Mouse (Mus musculus) liver, embryonic 14.5 days (tissue): ENCODE measurements around the gene Arhgap17. TPM values are rescaled to one million over a fixed set of nuclear protein-coding genes. Genes with fewer than 3 reads are reported as not detected.

Experiments
- ATAC-seq: fragments of 200-750 bp; cut with Nextera tagmentation; 2 replicates; pipeline ENCODE4 v1.8.0; 2017; ENCODE audit warnings: moderate number of reproducible peaks, mild to moderate bottlenecking, moderate library complexity; ENCODE audit not compliant: insufficient read depth
- DNase-seq, 3 experiments: peaks; one replicate each; pipeline ENCODE4 v3.0.0-alpha.2; 2012 to 2013; ENCODE audit warnings: low read depth in 3 of 3, low spot score in 3 of 3
- H3K27ac ChIP-seq: fragments of 300-500 bp; sonication (generic); 2 replicates; pipeline ENCODE4 v1.5.1; 2014; ENCODE audit warnings: moderate library complexity, mild to moderate bottlenecking, control low read depth, inconsistent platforms
- H3K27me3 ChIP-seq: fragments of 300-500 bp; sonication (generic); 2 replicates; pipeline ENCODE4 v1.6.1; 2014; ENCODE audit warnings: mild to moderate bottlenecking, low read length, moderate library complexity; ENCODE audit not compliant: control insufficient read depth, insufficient read depth
- H3K36me3 ChIP-seq: fragments of 300-500 bp; sonication (generic); replicated peaks from 2 replicates; pipeline ENCODE4 v1.6.1; 2014; ENCODE audit warnings: low read depth; ENCODE audit not compliant: control insufficient read depth, insufficient read depth
- H3K4me1 ChIP-seq, 2 experiments: fragments of 200-500 bp in 1 of 2; fragments of 300-500 bp in 1 of 2; sonication (generic) in 1 of 2; replicated peaks; 2 replicates each; pipeline ENCODE4 v1.6.1; 2012 to 2014; ENCODE audit warnings: antibody characterized with exemption in 1 of 2, inconsistent platforms in 1 of 2, low read length in 1 of 2; ENCODE audit not compliant: control insufficient read depth in 2 of 2, insufficient read depth in 2 of 2
- H3K4me2 ChIP-seq: fragments of 300-500 bp; sonication (generic); 2 replicates; pipeline ENCODE4 v1.6.1; 2014; ENCODE audit warnings: low read depth, mild to moderate bottlenecking, control low read depth, moderate library complexity
- H3K4me3 ChIP-seq, 2 experiments: fragments of 200-500 bp in 1 of 2; fragments of 300-500 bp in 1 of 2; sonication (generic) in 1 of 2; 2 replicates each; pipeline ENCODE4 v1.5.1; 2012 to 2014; ENCODE audit warnings: low read depth in 2 of 2, low read length in 2 of 2, mild to moderate bottlenecking in 2 of 2, control low read depth in 1 of 2, inconsistent platforms in 1 of 2, moderate library complexity in 1 of 2; ENCODE audit not compliant: insufficient read depth in 1 of 2
- H3K9ac ChIP-seq: fragments of 300-500 bp; sonication (generic); replicated peaks from 2 replicates; pipeline ENCODE4 v1.6.1; 2014; ENCODE audit warnings: mild to moderate bottlenecking, control low read depth, moderate library complexity
- H3K9me3 ChIP-seq: fragments of 300-500 bp; sonication (generic); 2 replicates; pipeline ENCODE4 v1.6.1; 2016; ENCODE audit warnings: low read length, mixed read lengths; ENCODE audit not compliant: control insufficient read depth
- CTCF ChIP-seq: IDR thresholded peaks from 2 replicates; pipeline ENCODE4 v1.5.1; 2016; ENCODE audit warnings: antibody characterized with exemption, low read depth, control low read depth
- EP300 ChIP-seq: IDR thresholded peaks from 2 replicates; pipeline ENCODE4 v1.6.1; 2016; ENCODE audit warnings: antibody characterized with exemption, low read depth
- WGBS: fragments of 180-500 bp; shearing (Covaris S2); extraction: QIAGEN DNeasy Blood & Tissue Kit; methylation state at CpG from one replicate; pipeline ENCODE4 v1.1.7; 2014; ENCODE audit not compliant: insufficient replicate concordance; 5-methylcytosine and 5-hydroxymethylcytosine counted together
- polyA plus RNA-seq, 2 experiments: library from polyadenylated mRNA; depleted of rRNA in 1 of 2; stranded (reverse) in 1 of 2; unstranded in 1 of 2; fragments of >200 nt; fragmentation: Nextera tagmentation in 1 of 2; extraction: Ambion mirVana in 1 of 2; gene quantifications; 2 replicates each; pipeline versions ENCODE4 v1.2.1 to v1.2.3; 2012 to 2014

The Arhgap17 gene
- polyA plus RNA-seq, 2 experiments, result 10.2 to 10.9 TPM

DNA sequence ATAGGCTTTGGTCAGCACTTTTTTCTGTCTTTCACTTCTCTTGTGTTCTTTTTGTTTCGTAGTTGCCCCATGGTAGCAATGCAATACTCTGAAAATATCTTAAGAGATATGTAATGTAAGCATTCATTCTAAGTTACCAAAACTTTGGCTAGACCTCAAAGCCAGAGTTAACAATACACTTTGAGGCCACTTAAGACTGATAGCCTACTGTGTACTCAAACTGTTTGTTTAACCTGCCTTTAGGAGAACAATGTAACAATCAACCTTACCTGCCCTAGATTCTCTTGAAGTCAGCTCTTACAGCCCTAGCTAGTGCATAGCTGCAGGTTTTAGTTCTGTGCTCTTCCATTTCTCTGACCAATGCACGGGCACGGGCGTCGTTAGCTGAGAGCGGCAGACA, 24.6 kb upstream of the Arhgap17 start:
- DNase-seq (no peak), ATAC-seq (no peak)
- Histone ChIP-seq H3K4me1 (0 out of 4 replicates have a peak, but pooled peaks cover 0 to 2% of the 10 kb centered on the region in 2 experiments), H3K27me3 (no peaks in the 10 kb centered on the region), H3K4me2 (no peak overlapping the region), H3K4me3 (no peak overlapping the region), H3K9ac (no peak overlapping the region), H3K36me3 (no peaks in the 10 kb centered on the region; the same call in none of the 2 replicates), H3K27ac (no peak overlapping the region), H3K9me3 (no peaks in the 10 kb centered on the region)
- WGBS, result 78% methylated on average over 6 of the region's 6 CpGs
- TF ChIP-seq CTCF (no peak), EP300 (no peak)

DNA sequence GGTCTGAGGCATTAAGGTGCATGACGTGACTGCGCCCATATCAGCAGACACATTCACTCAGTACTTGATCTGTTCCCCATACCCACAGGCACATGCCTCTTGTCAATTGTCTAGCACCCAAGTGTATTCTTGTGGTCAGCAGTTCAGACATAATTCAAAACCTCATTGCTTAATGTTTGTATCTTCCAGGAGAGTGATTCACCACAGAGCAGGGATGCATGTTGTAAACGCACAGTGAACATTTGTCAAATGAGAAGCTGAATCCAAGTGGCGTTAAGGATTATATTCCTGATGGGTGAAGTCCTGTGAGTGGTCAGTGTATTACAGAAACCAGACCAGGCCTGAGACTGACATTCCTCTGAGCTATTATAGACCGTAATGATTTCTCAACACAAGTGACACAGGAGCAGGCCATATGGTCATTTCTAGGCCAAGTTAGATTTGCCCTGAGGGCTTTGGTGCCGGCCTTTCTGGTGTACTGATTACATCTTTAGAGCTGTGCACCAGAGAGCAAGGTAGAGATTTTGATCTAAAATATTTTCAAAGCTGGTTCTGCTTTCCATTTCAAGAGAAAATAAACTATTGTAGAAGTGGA, 20.1 kb upstream of the Arhgap17 start:
- 77% methylated on average over 6 of the region's 6 CpGs for WGBS
- peaks cover 2% of the 10 kb centered on the region for H3K36me3 ChIP-seq
- H3K9ac ChIP-seq, result no peak overlapping the region
- H3K4me2 ChIP-seq, result no peak overlapping the region
- no peaks in the 10 kb centered on the region for H3K27me3 ChIP-seq
- no peaks in the 10 kb centered on the region for H3K9me3 ChIP-seq
- no peak overlapping the region for H3K27ac ChIP-seq
- no peak overlapping the region for H3K4me3 ChIP-seq
- DNase-seq (no peak), ATAC-seq (no peak)
- no peak for TF ChIP-seq EP300
- no peak for TF ChIP-seq CTCF
- 0 out of 4 replicates have a peak, but pooled peaks cover 0 to 2% of the 10 kb centered on the region in 2 experiments for H3K4me1 ChIP-seq

DNA sequence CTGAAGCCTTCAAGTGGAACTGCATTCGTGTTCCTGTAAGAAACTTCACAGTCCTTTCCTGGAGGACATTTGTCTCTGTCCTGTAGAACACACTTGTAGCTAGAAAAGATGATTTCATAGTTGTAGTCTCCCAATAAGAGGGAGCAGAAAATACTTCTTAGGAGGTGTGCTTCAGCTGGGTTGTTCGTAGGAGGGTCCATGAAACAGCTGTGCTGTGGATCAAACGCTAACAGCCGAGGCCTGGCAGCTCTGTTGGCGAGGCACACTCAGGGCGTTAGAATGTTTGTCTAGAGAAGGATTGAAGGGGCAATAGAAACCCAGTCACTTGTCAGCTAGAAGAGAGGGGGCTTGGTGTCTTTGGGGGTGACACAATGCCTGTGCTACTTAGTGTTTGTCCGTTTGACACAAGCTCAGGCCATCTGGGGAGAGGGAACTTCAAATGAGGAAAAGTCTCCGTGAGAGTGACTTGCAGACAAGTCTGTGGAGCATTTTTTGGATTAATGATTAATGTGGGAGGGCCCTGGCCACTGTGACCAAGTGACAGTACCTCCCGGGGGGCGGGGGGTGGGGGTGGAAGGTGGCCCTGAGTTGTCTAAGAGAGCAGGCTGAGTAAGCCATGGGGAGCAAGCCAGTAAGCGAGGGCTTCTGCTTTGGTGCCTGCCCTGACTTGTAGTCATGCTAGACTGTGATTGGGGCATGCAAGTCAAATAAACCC, 16.1 kb upstream of the Arhgap17 start:
- 63% methylated on average over 11 of the region's 11 CpGs for whole genome bisulfite sequencing
- Histone ChIP-seq H3K27ac (no peak overlapping the region; the same call in 1 of the 2 replicates), H3K4me1 (no peaks in the 10 kb centered on the region), H3K4me2 (0 out of 2 replicates have a peak overlapping the region, but pooled peaks have one; percentile 5), H3K9me3 (no peaks in the 10 kb centered on the region), H3K9ac (no peak overlapping the region), H3K4me3 (no peak overlapping the region), H3K36me3 (peaks cover 2% of the 10 kb centered on the region), H3K27me3 (no peaks in the 10 kb centered on the region)
- DNase-seq (no peak), ATAC-seq (peak; percentile 37)
- TF ChIP-seq EP300 (no peak), CTCF (no peak)

DNA sequence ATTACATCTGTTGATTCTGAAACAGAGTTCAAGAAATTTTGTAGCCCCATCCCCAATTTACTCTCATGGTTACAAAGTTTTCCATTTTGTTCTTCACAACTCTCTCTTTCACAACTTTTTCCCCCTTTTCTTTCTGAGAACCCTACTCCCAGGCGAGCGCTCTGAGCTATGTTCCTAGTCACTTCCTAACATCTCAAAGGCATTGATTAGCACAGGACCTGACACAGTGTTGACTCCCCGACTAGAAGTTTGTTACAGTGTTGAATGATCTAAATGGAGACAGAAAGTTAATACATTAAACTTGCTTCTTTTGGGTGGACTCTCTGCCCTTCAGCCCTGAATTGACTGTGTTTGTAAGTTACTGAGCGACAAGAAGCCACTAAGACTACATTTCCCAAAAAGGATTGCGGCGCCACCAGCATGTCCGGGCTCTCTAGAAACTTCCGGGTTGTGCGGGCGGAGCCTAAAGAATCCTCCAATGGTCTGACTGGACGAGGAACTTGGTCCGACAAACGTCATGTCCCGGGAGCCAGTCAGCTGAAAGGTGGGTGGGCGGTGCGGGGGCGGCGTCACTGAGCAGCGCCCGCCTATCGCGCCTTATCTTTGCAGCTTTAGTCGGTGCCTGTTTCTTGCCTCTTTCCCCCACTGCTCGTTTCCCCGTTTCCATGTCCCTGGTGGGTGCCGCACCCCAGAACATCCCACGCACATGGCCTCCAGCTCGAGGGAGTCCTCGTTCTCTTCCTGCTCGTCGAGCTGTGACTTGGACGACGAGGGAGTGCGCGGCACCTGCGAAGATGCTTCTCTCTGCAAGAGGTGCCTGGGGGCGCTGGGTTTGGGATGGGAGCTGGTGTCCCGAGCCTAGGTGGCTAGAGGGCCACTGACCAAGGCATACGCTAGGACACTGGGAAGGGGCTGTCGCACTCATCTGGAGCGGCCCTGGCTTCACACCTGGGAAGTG, 8.0 kb upstream of the Arhgap17 start:
- no peaks in the 10 kb centered on the region for H3K9me3 ChIP-seq
- H3K27me3 ChIP-seq, result no peaks in the 10 kb centered on the region
- H3K27ac ChIP-seq, result peak overlapping the region; percentile 21
- DNase-seq (peak; percentile 98 to 99 (median 99)), ATAC-seq (peak; percentile 99)
- peaks cover 6 to 13% of the 10 kb centered on the region in 2 experiments; a peak in 3 of 4 replicates for H3K4me1 ChIP-seq
- TF ChIP-seq CTCF, result 0 out of 2 replicates have a peak, but pooled peaks have one; percentile 35
- no peak for TF ChIP-seq EP300
- H3K4me3 ChIP-seq, result peak overlapping the region; percentile 79 to 88
- no peaks in the 10 kb centered on the region for H3K36me3 ChIP-seq
- peak overlapping the region; percentile 75 for H3K9ac ChIP-seq
- H3K4me2 ChIP-seq, result peak overlapping the region; percentile 92
- WGBS, result 4% methylated on average over 41 of the region's 41 CpGs
